Mouse (Mus musculus) layer of hippocampus, postnatal 14 days (tissue): ENCODE measurements around the gene Mcoln2. TPM values are rescaled to one million over a fixed set of nuclear protein-coding genes. Genes with fewer than 3 reads are reported as not detected.

Source experiments
- DNase-seq, 2 experiments: peaks; one replicate each; pipeline ENCODE4 v3.0.0; 2021 to 2022; ENCODE audit warnings: low spot score in 2 of 2, mixed read lengths in 1 of 2
- total RNA-seq, 2 experiments: library from RNA; stranded (reverse); gene quantifications; 2 replicates each; pipeline ENCODE4 v1.2.3; 2021

The Mcoln2 gene
- total RNA-seq, 2 experiments from 2014 or later, result not detected

GRCm38 (mm10) chr3:146225061-146225761, 75.6 kb downstream of the Mcoln2 start:
- DNase-seq, result no peak

GRCm38 (mm10) chr3:146227427-146227826, 77.8 kb downstream of the Mcoln2 start:
- DNase-seq, result no peak

GRCm38 (mm10) chr3:146228559-146229310, 79.1 kb downstream of the Mcoln2 start:
- DNase-seq, result no peak

- DNase-seq, result no peak
These were observed 83.1 kb downstream of the Mcoln2 start for GRCm38 (mm10) chr3:146232708-146233107.

GRCm38 (mm10) chr3:146233741-146234140, 84.1 kb downstream of the Mcoln2 start:
- DNase-seq, result no peak

- DNase-seq, result no peak
These were observed 84.9 kb downstream of the Mcoln2 start for GRCm38 (mm10) chr3:146234530-146234929.

- DNase-seq, result no peak
These were observed 86.6 kb downstream of the Mcoln2 start for GRCm38 (mm10) chr3:146236280-146236679.

GRCm38 (mm10) chr3:146237676-146238075, 88.0 kb downstream of the Mcoln2 start:
- DNase-seq, result no peak

- DNase-seq, result no peak
These were observed 95.0 kb downstream of the Mcoln2 start for GRCm38 (mm10) chr3:146244630-146245029.

Other genes with a start within 250 kb of the Mcoln2 start
- gene Bcl10, start 227.0 kb upstream of the Mcoln2 start, total RNA-seq, result 10 to 100 TPM; 14.9 to 15.6 TPM
- gene 2410004B18Rik, start 211.8 kb upstream of the Mcoln2 start, total RNA-seq, result 10 to 100 TPM; 38.1 to 40.3 TPM
- 1 to 10 TPM; 4.4 to 5.0 TPM for gene Syde2, start 162.0 kb upstream of the Mcoln2 start, total RNA-seq
- gene Wdr63, start 41.7 kb upstream of the Mcoln2 start, total RNA-seq, result 1 to 10 TPM; 1.0 to 3.0 TPM
- gene Mcoln3, start 32.4 kb upstream of the Mcoln2 start, total RNA-seq, result under 1 TPM in 1 of 2 experiments, not detected in 1; 0.16 TPM
- gene Lpar3, start 71.1 kb downstream of the Mcoln2 start, total RNA-seq, result 1 to 10 TPM; 1.3 to 1.6 TPM